In genomic region chr14:54244183-54244582, GRCm38 (mm10) we compare ENCODE assay signal across 11 mouse cellular contexts. TPM values are rescaled to one million over a fixed set of nuclear protein-coding genes. Genes with fewer than 3 reads are reported as not detected.
DNase-seq lines count a peak whose midpoint lies in the region; ATAC-seq lines count a peak whose summit lies in the region.
"Had no signal": no experiment of that assay in that cellular context is flagged by ENCODE, and none has a peak within 500 bp of the region (broad histone marks: within the 10 kb centered on the region; RNA-seq: fewer than 3 reads in every experiment).

No protein-coding gene starts in this region.

- no peak overlapping the region for H3K27ac ChIP-seq in embryonic facial prominence, embryonic 11.5 days (replicated peaks; ENCODE audit: low read depth, low read length)
- H3K27ac ChIP-seq in embryonic facial prominence, embryonic 10.5 days (replicated peaks): no peak overlapping the region
- H3K27ac ChIP-seq in kidney, embryonic 14.5 days (ENCODE audit: low read depth, low read length): no peak overlapping the region
- peak overlapping the region; percentile 45 for H3K27ac ChIP-seq in neural tube, embryonic 15.5 days (replicated peaks)

- H3K4me1 ChIP-seq in embryonic facial prominence, embryonic 11.5 days (ENCODE audit: control insufficient read depth, insufficient read depth, low read length): no peaks in the 10 kb centered on the region
- peaks cover 13% of the 10 kb centered on the region; the same call in 1 of the 2 replicates for H3K4me1 ChIP-seq in embryonic facial prominence, embryonic 10.5 days
- peaks cover 19% of the 10 kb centered on the region for H3K4me1 ChIP-seq in kidney, embryonic 14.5 days (ENCODE audit: control insufficient read depth, insufficient read depth, low read length)
- peaks cover 23% of the 10 kb centered on the region for H3K4me1 ChIP-seq in neural tube, embryonic 15.5 days

- H3K9me3 ChIP-seq in embryonic facial prominence, embryonic 11.5 days (replicated peaks; ENCODE audit: control insufficient read depth, low read length): no peaks in the 10 kb centered on the region
- no peaks in the 10 kb centered on the region for H3K9me3 ChIP-seq in embryonic facial prominence, embryonic 10.5 days
- no peaks in the 10 kb centered on the region for H3K9me3 ChIP-seq in kidney, embryonic 14.5 days (ENCODE audit: control insufficient read depth, low read length)
- no peaks in the 10 kb centered on the region for H3K9me3 ChIP-seq in neural tube, embryonic 15.5 days (replicated peaks)

- no peak overlapping the region for H3K4me2 ChIP-seq in embryonic facial prominence, embryonic 11.5 days (ENCODE audit: low read depth, low read length)
- no peak overlapping the region for H3K4me2 ChIP-seq in kidney, embryonic 14.5 days (replicated peaks; ENCODE audit: low read depth, low read length)
- H3K4me2 ChIP-seq in neural tube, embryonic 15.5 days: no peak overlapping the region
- H3K4me2 ChIP-seq: liver, embryonic 11.5 days had no signal

- no peak overlapping the region for H3K4me3 ChIP-seq in embryonic facial prominence, embryonic 11.5 days (ENCODE audit: low read depth, low read length)
- H3K4me3 ChIP-seq in embryonic facial prominence, embryonic 10.5 days: no peak overlapping the region
- H3K4me3 ChIP-seq in kidney, embryonic 14.5 days (ENCODE audit: low read length): no peak overlapping the region
- no peak overlapping the region for H3K4me3 ChIP-seq in neural tube, embryonic 15.5 days (replicated peaks)

- ATAC-seq in embryonic facial prominence, embryonic 11.5 days (replicated peaks; ENCODE audit: insufficient number of reproducible peaks, low FRiP score, low TSS enrichment, low read depth): no peak
- ATAC-seq in kidney, embryonic 14.5 days (ENCODE audit: low FRiP score, low TSS enrichment): peak; percentile 39; the same call in 1 of the 2 replicates
- peak; percentile 43 for ATAC-seq in inflammation-experienced regulatory T-cells, adult 6 months
- peak; percentile 69; the same call in 1 of the 2 replicates for ATAC-seq in neural tube, embryonic 15.5 days (ENCODE audit: low FRiP score)

- peak; percentile 18 for DNase-seq in embryonic facial prominence, embryonic 11.5 days (ENCODE audit: low spot score)
- no peak for DNase-seq in embryonic facial prominence, embryonic 10.5 days (ENCODE audit: low spot score)
- DNase-seq in kidney, adult 18-20 months: no peak
- DNase-seq in Muller cell, postnatal 12 days (ENCODE audit: inconsistent ontology term): no peak
- no peak for DNase-seq in cerebellum, adult 8-10 months
- DNase-seq: heart, postnatal 14 days; layer of hippocampus, postnatal 36 days had no signal

- H3K36me3 ChIP-seq in embryonic facial prominence, embryonic 11.5 days (replicated peaks; ENCODE audit: control insufficient read depth, insufficient read depth, low read depth, low read length): 0 out of 2 replicates have a peak, but pooled peaks cover 5% of the 10 kb centered on the region
- peaks cover 84% of the 10 kb centered on the region for H3K36me3 ChIP-seq in embryonic facial prominence, embryonic 10.5 days (replicated peaks)
- peaks cover 46% of the 10 kb centered on the region for H3K36me3 ChIP-seq in kidney, embryonic 14.5 days (ENCODE audit: control insufficient read depth, insufficient read depth, low read length)
- H3K36me3 ChIP-seq in neural tube, embryonic 15.5 days: peaks cover 34% of the 10 kb centered on the region

- H3K27me3 ChIP-seq in embryonic facial prominence, embryonic 11.5 days (ENCODE audit: control insufficient read depth, insufficient read depth, low read length): no peaks in the 10 kb centered on the region
- no peaks in the 10 kb centered on the region for H3K27me3 ChIP-seq in embryonic facial prominence, embryonic 10.5 days (replicated peaks; ENCODE audit: low read depth, poor library complexity, severe bottlenecking)
- H3K27me3 ChIP-seq in kidney, embryonic 14.5 days (ENCODE audit: control insufficient read depth, insufficient read depth, low read length): no peaks in the 10 kb centered on the region
- H3K27me3 ChIP-seq in neural tube, embryonic 15.5 days (replicated peaks): no peaks in the 10 kb centered on the region

- WGBS in embryonic facial prominence, embryonic 11.5 days: 71% methylated on average over 3 of the region's 3 CpGs
- WGBS in embryonic facial prominence, embryonic 10.5 days: 73% methylated on average over 3 of the region's 3 CpGs
- 19% methylated on average over 3 of the region's 3 CpGs for WGBS in kidney, embryonic 14.5 days
- 18% methylated on average over 3 of the region's 3 CpGs for WGBS in neural tube, embryonic 15.5 days

- no peak overlapping the region for H3K9ac ChIP-seq in embryonic facial prominence, embryonic 11.5 days (replicated peaks; ENCODE audit: low read length)
- no peak overlapping the region for H3K9ac ChIP-seq in kidney, embryonic 14.5 days (ENCODE audit: low read depth, low read length)
- H3K9ac ChIP-seq in neural tube, embryonic 15.5 days (replicated peaks): no peak overlapping the region

RNA-seq across cellular contexts. Expression of gene Dad1, which starts 9.7 kb away (rescaled TPM):
- polyA plus RNA-seq in embryonic facial prominence, embryonic 11.5 days (2014; fragmentation: Nextera tagmentation; extraction: Ambion mirVana): 256 and 271 TPM in 2 replicates
- polyA plus RNA-seq in embryonic facial prominence, embryonic 10.5 days (2016; fragmentation: Nextera tagmentation; extraction: Ambion mirVana): 229 and 238 TPM in 2 replicates
- 431 and 487 TPM in 2 replicates for polyA plus RNA-seq in kidney, embryonic 14.5 days (2014; fragmentation: Nextera tagmentation; extraction: Ambion mirVana)
- 100 to 1,000 TPM; 393 to 515 (median 490) TPM for polyA plus RNA-seq in inflammation-experienced regulatory T-cells, adult 6 months (2017; shearing (Covaris generic))
- polyA plus RNA-seq in neural tube, embryonic 15.5 days (2015; fragmentation: Nextera tagmentation; extraction: Ambion mirVana): 414 and 416 TPM in 2 replicates

RNA-seq across cellular contexts. Expression of gene Abhd4, which starts 9.8 kb away (rescaled TPM):
- 44.3 and 47.4 TPM in 2 replicates for polyA plus RNA-seq in embryonic facial prominence, embryonic 11.5 days (2014; fragmentation: Nextera tagmentation; extraction: Ambion mirVana)
- polyA plus RNA-seq in embryonic facial prominence, embryonic 10.5 days (2016; fragmentation: Nextera tagmentation; extraction: Ambion mirVana): 37.3 and 39.9 TPM in 2 replicates
- 50.3 and 62.5 TPM in 2 replicates for polyA plus RNA-seq in kidney, embryonic 14.5 days (2014; fragmentation: Nextera tagmentation; extraction: Ambion mirVana)
- 10 to 100 TPM; 20.3 to 33.0 (median 29.4) TPM for polyA plus RNA-seq in inflammation-experienced regulatory T-cells, adult 6 months (2017; shearing (Covaris generic))
- 54.0 and 58.6 TPM in 2 replicates for polyA plus RNA-seq in neural tube, embryonic 15.5 days (2015; fragmentation: Nextera tagmentation; extraction: Ambion mirVana)

RNA-seq across cellular contexts. Expression of gene Olfr49, which starts 40.6 kb away (rescaled TPM):
- not detected in 2 replicates for polyA plus RNA-seq in embryonic facial prominence, embryonic 11.5 days (2014; fragmentation: Nextera tagmentation; extraction: Ambion mirVana)
- not detected in 2 replicates for polyA plus RNA-seq in embryonic facial prominence, embryonic 10.5 days (2016; fragmentation: Nextera tagmentation; extraction: Ambion mirVana)
- polyA plus RNA-seq in kidney, embryonic 14.5 days (2014; fragmentation: Nextera tagmentation; extraction: Ambion mirVana): not detected in 2 replicates
- under 1 TPM in 1 of 3 experiments, not detected in 2; 0.09 TPM for polyA plus RNA-seq in inflammation-experienced regulatory T-cells, adult 6 months (2017; shearing (Covaris generic))
- not detected in 2 replicates for polyA plus RNA-seq in neural tube, embryonic 15.5 days (2015; fragmentation: Nextera tagmentation; extraction: Ambion mirVana)
- polyA plus RNA-seq: liver, embryonic 11.5 days had no signal
